Mouse (Mus musculus) frontal cortex, postnatal 10 days (tissue): ENCODE measurements at regions not wholly inside any gene's neighbourhood (a gene's known extent, or its start where the extent isn't known, plus 50 kb on each side); places are given as distances from the start of the nearest gene placed in this dataset.
A peak's percentile ranks its signal among the peaks of the same experiment; 100 is the strongest.

ENCODE experiments used
- DNase-seq, 2 experiments: peaks; one replicate each; pipeline ENCODE4 v3.0.0; 2022; ENCODE audit warnings: low spot score in 2 of 2, mixed read lengths in 1 of 2

- DNase-seq = peak in 1 of 2 experiments; percentile 36
Measured at GRCm38 (mm10) chr10:38875667-38876245, 54.2 kb upstream of the Rfpl4b start.

GRCm38 (mm10) chr10:38879271-38879670 is 57.7 kb upstream of the Rfpl4b start:
- DNase-seq = no peak

- DNase-seq = no peak
Measured at GRCm38 (mm10) chr10:38880642-38881187, 59.1 kb upstream of the Rfpl4b start.

GRCm38 (mm10) chr10:38882154-38882553 is 60.6 kb upstream of the Rfpl4b start:
- no peak for DNase-seq

GRCm38 (mm10) chr10:38883816-38884599 is 62.4 kb upstream of the Rfpl4b start:
- no peak for DNase-seq

GRCm38 (mm10) chr10:38884641-38885040 is 63.1 kb upstream of the Rfpl4b start:
- no peak for DNase-seq

GRCm38 (mm10) chr10:38886441-38886840 is 64.9 kb upstream of the Rfpl4b start:
- no peak for DNase-seq

GRCm38 (mm10) chr10:38887896-38888295 is 66.3 kb upstream of the Rfpl4b start:
- no peak for DNase-seq

GRCm38 (mm10) chr10:38894706-38895105 is 70.6 kb upstream of the Lama4 start:
- DNase-seq = no peak

- DNase-seq = no peak
Measured at GRCm38 (mm10) chr10:38895656-38896055, 69.7 kb upstream of the Lama4 start.

GRCm38 (mm10) chr10:38897573-38897972 is 67.7 kb upstream of the Lama4 start:
- DNase-seq = no peak

GRCm38 (mm10) chr10:38906121-38906520 is 59.2 kb upstream of the Lama4 start:
- DNase-seq = no peak

- DNase-seq = no peak
Measured at GRCm38 (mm10) chr10:38907835-38908234, 57.5 kb upstream of the Lama4 start.

- DNase-seq = peak; percentile 58 to 68
Measured at GRCm38 (mm10) chr10:38908277-38908676, 57.0 kb upstream of the Lama4 start.

- DNase-seq = no peak
Measured at GRCm38 (mm10) chr10:38909152-38909732, 56.1 kb upstream of the Lama4 start.

- no peak for DNase-seq
Measured at GRCm38 (mm10) chr10:38909843-38910242, 55.5 kb upstream of the Lama4 start.

- no peak for DNase-seq
Measured at GRCm38 (mm10) chr10:38913013-38913412, 52.3 kb upstream of the Lama4 start.
